Mouse (Mus musculus): ENCODE measurements around the gene Brd3os. TPM values are rescaled to one million over a fixed set of nuclear protein-coding genes. Genes with fewer than 3 reads are reported as not detected.

Gene Brd3os
- total RNA-seq, 1 experiment = 1.6 TPM

GRCm38 (mm10) chr2:27425161-27425611 lies 16.9 kb upstream of the Brd3os start:
- H3K4me3 ChIP-seq (ENCODE audit: insufficient read depth in 1 of 2, low read depth in 1 of 2, low read length in 2 of 2, poor library complexity in 1 of 2, severe bottlenecking in 1 of 2) = peak overlapping the region; percentile 90 to 91
- H3K4me1 ChIP-seq (ENCODE audit: control insufficient read depth in 2 of 2, insufficient read depth in 2 of 2, low read length in 2 of 2, poor library complexity in 1 of 2) = peaks cover 0 to 14% of the 10 kb centered on the region in 2 experiments; a peak in 2 of 4 replicates
- no peaks in the 10 kb centered on the region for H3K36me3 ChIP-seq (ENCODE audit: control insufficient read depth, insufficient read depth, low read length, poor library complexity, severe bottlenecking)
- H3K9ac ChIP-seq (ENCODE audit: insufficient read depth, low read depth, low read length, poor library complexity, severe bottlenecking) = peak overlapping the region; percentile 79
- no peak overlapping the region for H3K27ac ChIP-seq (ENCODE audit: insufficient read depth, low read depth, low read length, poor library complexity, severe bottlenecking)
- in situ Hi-C loops (cut with MboI; ENCODE audit: low sequenced_read_pairs in 2 of 2, unreplicated experiment in 2 of 2) = loop anchor here (5.0 to 10.0 kb wide), 2 partner anchors 138 to 140 kb away; no protein-coding TSS in a partner anchor
- TF ChIP-seq MAFK (IDR thresholded peaks at IDR 0.05; ENCODE audit: insufficient read depth, low read depth, low read length) = no peak
- TF ChIP-seq ZNF384 (IDR thresholded peaks at IDR 0.05; ENCODE audit: low read depth, low read length) = no peak
- TF ChIP-seq HCFC1 (IDR thresholded peaks at IDR 0.05; ENCODE audit: borderline replicate concordance, insufficient read depth, low read length) = no peak
- no peak for TF ChIP-seq ZC3H11A (IDR thresholded peaks at IDR 0.05; ENCODE audit: borderline replicate concordance, low read depth, low read length)
- TF ChIP-seq CHD2 (IDR thresholded peaks at IDR 0.05; ENCODE audit: low read depth, low read length) = no peak
- H3K9me3 ChIP-seq (ENCODE audit: control insufficient read depth, insufficient read depth, low read depth, low read length) = no peaks in the 10 kb centered on the region
- no peak for DNase-seq (ENCODE audit: low read depth, low spot score)

- TF ChIP-seq CHD2 (IDR thresholded peaks at IDR 0.05; ENCODE audit: low read depth, low read length) = no peak
- TF ChIP-seq MAFK (IDR thresholded peaks at IDR 0.05; ENCODE audit: insufficient read depth, low read depth, low read length) = no peak
- TF ChIP-seq ZNF384 (IDR thresholded peaks at IDR 0.05; ENCODE audit: low read depth, low read length) = no peak
- no peak for TF ChIP-seq HCFC1 (IDR thresholded peaks at IDR 0.05; ENCODE audit: borderline replicate concordance, insufficient read depth, low read length)
- no peak for TF ChIP-seq ZC3H11A (IDR thresholded peaks at IDR 0.05; ENCODE audit: borderline replicate concordance, low read depth, low read length)
- H3K4me1 ChIP-seq (ENCODE audit: control insufficient read depth in 2 of 2, insufficient read depth in 2 of 2, low read length in 2 of 2, poor library complexity in 1 of 2) = peaks cover 0 to 13% of the 10 kb centered on the region in 2 experiments; a peak in 2 of 4 replicates
- H3K36me3 ChIP-seq (ENCODE audit: control insufficient read depth, insufficient read depth, low read length, poor library complexity, severe bottlenecking) = no peaks in the 10 kb centered on the region
- no peak for DNase-seq (ENCODE audit: low read depth, low spot score)
- in situ Hi-C loops (cut with MboI; ENCODE audit: low sequenced_read_pairs in 2 of 2, unreplicated experiment in 2 of 2) = loop anchor here (5.0 to 10.0 kb wide), 2 partner anchors 139 to 141 kb away; no protein-coding TSS in a partner anchor
- H3K27ac ChIP-seq (ENCODE audit: insufficient read depth, low read depth, low read length, poor library complexity, severe bottlenecking) = no peak overlapping the region
- no peaks in the 10 kb centered on the region for H3K9me3 ChIP-seq (ENCODE audit: control insufficient read depth, insufficient read depth, low read depth, low read length)
- H3K4me3 ChIP-seq (ENCODE audit: insufficient read depth in 1 of 2, low read depth in 1 of 2, low read length in 2 of 2, poor library complexity in 1 of 2, severe bottlenecking in 1 of 2) = peak overlapping the region; percentile 90 to 91
- H3K9ac ChIP-seq (ENCODE audit: insufficient read depth, low read depth, low read length, poor library complexity, severe bottlenecking) = peak overlapping the region; percentile 79
These were observed 16.2 kb upstream of the Brd3os start for GRCm38 (mm10) chr2:27425751-27426405.

GRCm38 (mm10) chr2:27426406-27426854 lies 15.7 kb upstream of the Brd3os start:
- Histone ChIP-seq H3K9ac (ENCODE audit: insufficient read depth, low read depth, low read length, poor library complexity, severe bottlenecking) (peak overlapping the region; percentile 79), H3K4me3 (ENCODE audit: insufficient read depth in 1 of 2, low read depth in 1 of 2, low read length in 2 of 2, poor library complexity in 1 of 2, severe bottlenecking in 1 of 2) (peak overlapping the region; percentile 90 to 91), H3K36me3 (ENCODE audit: control insufficient read depth, insufficient read depth, low read length, poor library complexity, severe bottlenecking) (no peaks in the 10 kb centered on the region), H3K9me3 (ENCODE audit: control insufficient read depth, insufficient read depth, low read depth, low read length) (no peaks in the 10 kb centered on the region), H3K27ac (ENCODE audit: insufficient read depth, low read depth, low read length, poor library complexity, severe bottlenecking) (no peak overlapping the region), H3K4me1 (ENCODE audit: control insufficient read depth in 2 of 2, insufficient read depth in 2 of 2, low read length in 2 of 2, poor library complexity in 1 of 2) (peaks cover 0 to 14% of the 10 kb centered on the region in 2 experiments; a peak in 2 of 4 replicates)
- in situ Hi-C loops (cut with MboI; ENCODE audit: low sequenced_read_pairs in 2 of 2, unreplicated experiment in 2 of 2) = loop anchor here (5.0 to 10.0 kb wide), 2 partner anchors 139 to 142 kb away; no protein-coding TSS in a partner anchor
- TF ChIP-seq ZC3H11A (IDR thresholded peaks at IDR 0.05; ENCODE audit: borderline replicate concordance, low read depth, low read length) (no peak), MAFK (IDR thresholded peaks at IDR 0.05; ENCODE audit: insufficient read depth, low read depth, low read length) (no peak), HCFC1 (IDR thresholded peaks at IDR 0.05; ENCODE audit: borderline replicate concordance, insufficient read depth, low read length) (no peak), CHD2 (IDR thresholded peaks at IDR 0.05; ENCODE audit: low read depth, low read length) (no peak), ZNF384 (IDR thresholded peaks at IDR 0.05; ENCODE audit: low read depth, low read length) (no peak)
- DNase-seq (ENCODE audit: low read depth, low spot score) = no peak

- Histone ChIP-seq H3K36me3 (ENCODE audit: control insufficient read depth, insufficient read depth, low read length, poor library complexity, severe bottlenecking) (no peaks in the 10 kb centered on the region), H3K4me1 (ENCODE audit: control insufficient read depth in 2 of 2, insufficient read depth in 2 of 2, low read length in 2 of 2, poor library complexity in 1 of 2) (peaks cover 0 to 11% of the 10 kb centered on the region in 2 experiments; a peak in 2 of 4 replicates), H3K9me3 (ENCODE audit: control insufficient read depth, insufficient read depth, low read depth, low read length) (no peaks in the 10 kb centered on the region), H3K27ac (ENCODE audit: insufficient read depth, low read depth, low read length, poor library complexity, severe bottlenecking) (no peak within 1 kb of the TSS; the same call in 1 of the 2 replicates), H3K9ac (ENCODE audit: insufficient read depth, low read depth, low read length, poor library complexity, severe bottlenecking) (peak within 1 kb of the TSS; percentile 79), H3K4me3 (ENCODE audit: insufficient read depth in 1 of 2, low read depth in 1 of 2, low read length in 2 of 2, poor library complexity in 1 of 2, severe bottlenecking in 1 of 2) (peak within 1 kb of the TSS; percentile 90 to 91)
- peak; percentile 89 for DNase-seq (ENCODE audit: low read depth, low spot score)
- in situ Hi-C loops (cut with MboI; ENCODE audit: low sequenced_read_pairs in 2 of 2, unreplicated experiment in 2 of 2) = loop anchor here (5.0 to 10.0 kb wide), 2 partner anchors 140 to 142 kb away; no protein-coding TSS in a partner anchor
- TF ChIP-seq ZC3H11A (IDR thresholded peaks at IDR 0.05; ENCODE audit: borderline replicate concordance, low read depth, low read length) = no peak
- TF ChIP-seq HCFC1 (IDR thresholded peaks at IDR 0.05; ENCODE audit: borderline replicate concordance, insufficient read depth, low read length) = no peak
- no peak for TF ChIP-seq MAFK (IDR thresholded peaks at IDR 0.05; ENCODE audit: insufficient read depth, low read depth, low read length)
- no peak for TF ChIP-seq CHD2 (IDR thresholded peaks at IDR 0.05; ENCODE audit: low read depth, low read length)
- TF ChIP-seq ZNF384 (IDR thresholded peaks at IDR 0.05; ENCODE audit: low read depth, low read length) = no peak
These were observed 15.2 kb upstream of the Brd3os start, which contains the start of gene Vav2 for GRCm38 (mm10) chr2:27426855-27427457. Vav2 (minus strand) TSS chr2:27427033.
